ENCODE assay signal across 11 mouse cellular contexts in the genomic region with DNA sequence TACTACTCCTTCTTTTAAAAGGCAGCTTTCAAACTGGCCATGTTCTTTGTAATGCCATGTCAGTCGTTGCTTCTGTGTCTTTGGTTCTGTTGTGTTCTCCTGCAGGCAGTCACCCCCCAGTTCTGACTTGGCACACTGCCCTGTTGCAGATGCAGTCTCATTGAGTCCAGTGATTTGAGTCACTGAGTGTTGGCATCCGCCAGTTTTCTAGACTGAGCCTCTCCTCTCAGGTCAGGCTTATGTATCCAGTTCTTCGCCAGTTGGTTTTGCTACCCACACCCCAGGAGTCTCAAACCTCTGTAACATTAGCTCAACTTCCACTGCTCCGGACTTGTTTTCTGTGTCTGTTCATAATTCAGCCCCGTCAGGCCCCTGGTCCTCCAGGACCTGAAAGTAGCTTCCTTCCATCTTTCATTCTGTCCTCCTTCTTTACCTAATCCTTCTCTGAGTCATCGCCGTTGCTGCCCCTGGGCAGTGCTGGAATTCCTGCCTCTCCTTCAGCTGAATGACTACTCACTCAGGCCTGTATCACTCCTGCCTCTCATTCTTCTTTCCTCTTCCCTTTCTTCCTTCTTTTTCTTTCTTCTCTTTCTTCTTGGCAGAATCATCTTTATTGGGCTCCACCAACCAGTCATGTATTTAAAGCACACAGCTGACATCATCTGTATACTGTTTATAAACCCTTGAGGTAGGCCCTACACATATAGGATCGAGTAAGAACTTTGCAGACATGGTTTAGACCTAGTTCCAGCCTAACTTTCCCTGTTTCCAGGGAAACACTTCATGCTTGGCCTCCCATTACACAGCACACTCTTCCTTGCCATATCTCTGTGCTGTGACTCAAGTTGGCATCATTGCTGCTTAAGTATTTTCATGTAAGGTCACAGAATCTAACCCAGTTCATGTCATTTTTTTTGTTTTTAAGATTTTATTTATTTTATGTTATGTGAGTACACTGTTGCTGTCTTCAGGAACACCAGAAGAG. TPM values are rescaled to one million over a fixed set of nuclear protein-coding genes. Genes with fewer than 3 reads are reported as not detected.
DNase-seq lines count a peak whose midpoint lies in the region; ATAC-seq and TF ChIP-seq lines count a peak whose summit lies in the region.
"Had no signal": no experiment of that assay in that cellular context is flagged by ENCODE, and none has a peak within 500 bp of the region (broad histone marks: within the 10 kb centered on the region; RNA-seq: fewer than 3 reads in every experiment).

No protein-coding gene starts in this region.

- WGBS in lung, postnatal 0 days, result 77% methylated on average over 8 of the region's 8 CpGs
- WGBS in lung, adult 2 months, result 74% methylated on average over 8 of the region's 8 CpGs

- intact Hi-C loops in gastrocnemius, adult 2 months (cut with DNase I), result no loop called here

- no peaks in the 10 kb centered on the region for H3K27me3 ChIP-seq in lung, postnatal 0 days (replicated peaks; ENCODE audit: insufficient read depth, low read length)
- H3K27me3 ChIP-seq: forebrain, embryonic 15.5 days; neural tube, embryonic 13.5 days had no signal

- TF ChIP-seq CTCF in gastrocnemius, adult 2 months (IDR thresholded peaks at IDR 0.05), result no peak
- no peak for TF ChIP-seq CTCF in lung, postnatal 0 days (IDR thresholded peaks at IDR 0.05)
- TF ChIP-seq CTCF in lung, adult 2 months (IDR thresholded peaks at IDR 0.05; ENCODE audit: insufficient read depth, low read length), result no peak

- no peak overlapping the region for H3K27ac ChIP-seq in gastrocnemius, adult 2 months
- H3K27ac ChIP-seq in lung, postnatal 0 days (ENCODE audit: low read length), result no peak overlapping the region
- H3K27ac ChIP-seq: forebrain, embryonic 15.5 days; macrophage; neural tube, embryonic 13.5 days had no signal

- H3K9me3 ChIP-seq in lung, postnatal 0 days (ENCODE audit: low read length), result no peaks in the 10 kb centered on the region
- H3K9me3 ChIP-seq: forebrain, embryonic 15.5 days; neural tube, embryonic 13.5 days had no signal

- TF ChIP-seq POLR2A in lung, adult 2 months (IDR thresholded peaks at IDR 0.05; ENCODE audit: borderline replicate concordance, extremely low read depth, low read depth, low read length), result no peak

- peaks cover 13% of the 10 kb centered on the region for H3K36me3 ChIP-seq in lung, postnatal 0 days (ENCODE audit: insufficient read depth, low read length)

- no peak overlapping the region for H3K4me2 ChIP-seq in lung, postnatal 0 days (replicated peaks; ENCODE audit: low read depth, low read length)
- H3K4me2 ChIP-seq: forebrain, embryonic 15.5 days; neural tube, embryonic 13.5 days had no signal

- H3K9ac ChIP-seq in lung, postnatal 0 days (replicated peaks; ENCODE audit: low read depth), result no peak overlapping the region
- H3K9ac ChIP-seq: forebrain, embryonic 15.5 days; neural tube, embryonic 13.5 days had no signal

- ATAC-seq in lung, postnatal 0 days, result no peak
- ATAC-seq in megakaryocyte-erythroid progenitor cell, adult 5-6 weeks (replicated peaks; ENCODE audit: low FRiP score, low TSS enrichment, poor library complexity, severe bottlenecking), result no peak
- ATAC-seq: forebrain, embryonic 15.5 days had no signal

- no peaks in the 10 kb centered on the region for H3K4me1 ChIP-seq in lung, postnatal 0 days (ENCODE audit: insufficient read depth, low read depth, low read length)
- H3K4me1 ChIP-seq in lung, adult 2 months (ENCODE audit: control insufficient read depth, insufficient read depth, low read length), result no peaks in the 10 kb centered on the region
- H3K4me1 ChIP-seq: neural tube, embryonic 13.5 days had no signal

- TF ChIP-seq EP300 in lung, postnatal 0 days (IDR thresholded peaks at IDR 0.05), result no peak

- DNase-seq in gastrocnemius, adult 2 months, result peak; percentile 33
- DNase-seq in gastrocnemius, postnatal 25 days, result no peak
- DNase-seq in lung, postnatal 0 days (ENCODE audit: low spot score), result peak; percentile 22
- no peak for DNase-seq in lung, adult 2 months
- peak; percentile 38 to 51 for DNase-seq in adrenal gland, postnatal 36 days
- DNase-seq in heart, postnatal 4 days, result peak; percentile 45
- no peak for DNase-seq in ovary, postnatal 10 days (ENCODE audit: low spot score)

- H3K4me3 ChIP-seq in gastrocnemius, adult 2 months, result no peak overlapping the region
- H3K4me3 ChIP-seq in lung, postnatal 0 days (ENCODE audit: low read depth, low read length), result no peak overlapping the region
- no peak overlapping the region for H3K4me3 ChIP-seq in lung, adult 2 months (replicated peaks; ENCODE audit: extremely low read depth, low read depth, low read length)
- H3K4me3 ChIP-seq: forebrain, embryonic 15.5 days; neural tube, embryonic 13.5 days had no signal

RNA-seq across cellular contexts. Expression of a gene that starts 41.3 kb away (rescaled TPM):
- total RNA-seq in gastrocnemius, adult 2 months (2021), result not detected
- not detected for total RNA-seq in gastrocnemius, postnatal 25 days (2021)
- polyA plus RNA-seq in lung, postnatal 0 days (2015; fragmentation: Nextera tagmentation; extraction: Ambion mirVana), result 10.4 and 13.4 TPM in 2 replicates
- 5.9 TPM in 2 replicates for polyA plus RNA-seq in lung, adult 2 months (2012; rRNA removed)
- total RNA-seq in adrenal gland, postnatal 36 days (2021), result under 1 TPM in 1 of 2 experiments, not detected in 1; 0.17 TPM
- under 1 TPM; 0.36 to 0.63 TPM for total RNA-seq in heart, postnatal 4 days (2021)
- total RNA-seq in megakaryocyte-erythroid progenitor cell, adult 5-6 weeks (2014; fragmentation: Nextera tagmentation), result not detected in 2 replicates
- not detected in 2 replicates for total RNA-seq in megakaryocyte-erythroid progenitor cell, adult 5-6 weeks (2017)
- polyA plus RNA-seq: macrophage had no signal

RNA-seq across cellular contexts. Expression of a gene that starts 52.4 kb away (rescaled TPM):
- total RNA-seq in gastrocnemius, adult 2 months (2021), result 1 to 10 TPM; 2.4 to 2.9 TPM
- total RNA-seq in gastrocnemius, postnatal 25 days (2021), result 1 to 10 TPM; 2.2 to 2.8 TPM
- 1.4 and 1.5 TPM in 2 replicates for polyA plus RNA-seq in lung, postnatal 0 days (2015; fragmentation: Nextera tagmentation; extraction: Ambion mirVana)
- 4.4 and 6.6 TPM in 2 replicates for polyA plus RNA-seq in lung, adult 2 months (2012; rRNA removed)
- 1 to 10 TPM; 9.5 to 9.8 TPM for total RNA-seq in adrenal gland, postnatal 36 days (2021)
- 1 to 10 TPM; 6.0 to 6.5 TPM for total RNA-seq in heart, postnatal 4 days (2021)
- 7.0 and 12.7 TPM in 2 replicates for total RNA-seq in megakaryocyte-erythroid progenitor cell, adult 5-6 weeks (2014; fragmentation: Nextera tagmentation)
- 5.4 and 8.8 TPM in 2 replicates for total RNA-seq in megakaryocyte-erythroid progenitor cell, adult 5-6 weeks (2017)

Comparison
In these comparisons a context has a peak if more than half of its experiments do, and no peak if none do; other contexts are left out.
1. DNase-seq: peak in gastrocnemius, adult 2 months (single experiment), lung, postnatal 0 days (single experiment), adrenal gland, postnatal 36 days (2 of 2) and heart, postnatal 4 days (single experiment); none in gastrocnemius, postnatal 25 days (single experiment), lung, adult 2 months (single experiment) and ovary, postnatal 10 days (single experiment).